Mouse (Mus musculus) neutrophil, adult 83 days (primary cell): Measurements from ENCODE around the gene Asb6. TPM values are rescaled to one million over a fixed set of nuclear protein-coding genes. Genes with fewer than 3 reads are reported as not detected.

Experiments used
- total RNA-seq, 2 experiments: library from RNA; stranded (reverse); gene quantifications; one replicate each; pipeline ENCODE4 v1.2.4; 2023

Asb6 gene
- 10 to 100 TPM; 23.3 to 25.8 TPM for total RNA-seq

GRCm38 (mm10) chr2:30830283-30830795 is at the start of gene Asb6:
TSS of gene Asb6 (minus strand) at chr2:30830333.

DNA sequence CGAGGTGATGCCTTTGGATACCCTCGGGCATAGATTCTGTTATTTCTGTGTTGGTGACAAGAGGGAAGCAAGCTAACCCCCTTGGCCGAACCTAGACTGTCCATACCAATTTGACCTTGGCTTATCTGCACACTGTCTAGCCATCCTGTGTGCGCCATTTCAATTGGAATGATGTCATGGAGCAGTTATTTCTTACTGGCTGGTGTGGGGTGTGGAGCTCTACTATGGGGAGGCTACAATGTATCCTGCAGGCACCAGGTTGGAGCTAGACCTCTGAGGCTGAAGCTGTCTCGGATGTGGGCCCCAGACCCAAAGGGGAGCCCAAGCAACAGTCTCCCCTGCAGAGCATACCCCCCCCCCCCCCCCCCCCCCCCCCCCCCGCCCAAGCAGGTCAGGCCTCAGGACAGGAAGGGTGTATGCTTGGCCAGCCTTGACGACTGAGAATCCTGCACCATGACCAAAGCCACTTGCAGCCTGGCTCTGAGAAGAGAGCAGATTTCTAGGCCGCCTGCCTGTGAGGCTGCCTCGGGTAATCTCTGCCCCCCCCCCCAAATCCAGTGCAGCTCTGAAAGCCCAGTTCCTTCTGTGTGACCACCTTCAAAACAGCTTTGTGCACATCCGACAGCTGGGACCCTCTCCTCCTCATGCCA is 4.4 kb upstream of the Asb6 start, which contains the start of gene Prrx2:
Gene Prrx2 (plus strand): TSS at position 600 of the 650 bp plus-strand sequence.

DNA sequence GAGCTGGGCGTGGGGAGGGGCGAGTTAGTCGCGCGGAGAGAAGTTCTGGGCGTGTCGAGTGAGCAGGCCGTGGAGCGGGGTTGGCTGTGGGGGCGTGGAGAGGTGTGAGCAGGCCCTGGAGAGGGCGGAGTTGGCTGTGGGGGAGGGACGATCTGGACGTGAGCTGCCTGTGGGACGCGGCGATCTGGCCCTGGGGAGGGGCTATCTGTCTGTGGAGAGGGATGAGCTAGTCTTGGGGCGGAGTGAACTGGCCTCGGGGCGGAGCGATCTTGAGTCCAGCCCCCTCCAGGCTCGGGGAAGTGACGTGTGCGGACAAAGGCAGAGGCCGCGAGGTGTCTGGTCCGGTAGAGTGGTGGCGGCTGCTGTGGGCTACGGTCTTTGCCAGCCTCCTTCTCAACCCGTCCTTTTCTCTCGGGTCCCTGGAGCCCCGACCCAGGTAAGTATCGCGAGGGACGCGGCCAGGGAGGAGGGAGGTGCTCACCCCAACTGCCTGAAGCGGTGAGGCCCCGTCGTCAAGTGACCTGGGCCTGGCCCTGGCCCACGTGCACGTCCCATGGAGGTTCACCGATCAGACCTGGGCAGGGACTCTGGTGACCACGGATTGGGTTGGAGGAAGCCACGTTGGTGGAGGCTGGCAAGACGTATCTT is 22.4 kb downstream of the Asb6 start, which contains the start of gene Ntmt1:
Gene Ntmt1 (plus strand): TSS at position 179 of the 648 bp plus-strand sequence.

GRCm38 (mm10) chr2:30803604-30804003 is 26.5 kb downstream of the Asb6 start, which contains the start of gene 1700001O22Rik:
TSS of gene 1700001O22Rik (minus strand) at chr2:30803661.

Other genes starting within 250 kb of the Asb6 start
- not detected for gene Cstad, start 235.3 kb downstream of the Asb6 start, total RNA-seq
- gene 1700001O22Rik, start 26.7 kb downstream of the Asb6 start, total RNA-seq = not detected
- gene Ntmt1, start 22.5 kb downstream of the Asb6 start, total RNA-seq = 10 to 100 TPM; 10.5 to 10.9 TPM
- not detected for gene Prrx2, start 4.6 kb upstream of the Asb6 start, total RNA-seq
- gene Ptges, start 99.5 kb upstream of the Asb6 start, total RNA-seq = 10 to 100 TPM; 12.2 to 12.6 TPM
- 10 to 100 TPM; 36.0 to 40.1 TPM for gene Tor1b, start 122.6 kb upstream of the Asb6 start, total RNA-seq
- gene Tor1a, start 137.6 kb upstream of the Asb6 start, total RNA-seq = 10 to 100 TPM; 70.0 to 78.5 TPM
- gene BC005624, start 151.9 kb upstream of the Asb6 start, total RNA-seq = 10 to 100 TPM; 49.6 to 51.3 TPM
- 1 to 10 TPM; 6.3 to 6.7 TPM for gene Usp20, start 151.9 kb upstream of the Asb6 start, total RNA-seq